Mouse (Mus musculus): ENCODE data around the gene Bcl7b. TPM values are rescaled to one million over a fixed set of nuclear protein-coding genes. Genes with fewer than 3 reads are reported as not detected.

Gene Bcl7b
- 11.7 and 11.8 TPM in 2 replicates for polyA plus RNA-seq (2012; rRNA removed)

DNA sequence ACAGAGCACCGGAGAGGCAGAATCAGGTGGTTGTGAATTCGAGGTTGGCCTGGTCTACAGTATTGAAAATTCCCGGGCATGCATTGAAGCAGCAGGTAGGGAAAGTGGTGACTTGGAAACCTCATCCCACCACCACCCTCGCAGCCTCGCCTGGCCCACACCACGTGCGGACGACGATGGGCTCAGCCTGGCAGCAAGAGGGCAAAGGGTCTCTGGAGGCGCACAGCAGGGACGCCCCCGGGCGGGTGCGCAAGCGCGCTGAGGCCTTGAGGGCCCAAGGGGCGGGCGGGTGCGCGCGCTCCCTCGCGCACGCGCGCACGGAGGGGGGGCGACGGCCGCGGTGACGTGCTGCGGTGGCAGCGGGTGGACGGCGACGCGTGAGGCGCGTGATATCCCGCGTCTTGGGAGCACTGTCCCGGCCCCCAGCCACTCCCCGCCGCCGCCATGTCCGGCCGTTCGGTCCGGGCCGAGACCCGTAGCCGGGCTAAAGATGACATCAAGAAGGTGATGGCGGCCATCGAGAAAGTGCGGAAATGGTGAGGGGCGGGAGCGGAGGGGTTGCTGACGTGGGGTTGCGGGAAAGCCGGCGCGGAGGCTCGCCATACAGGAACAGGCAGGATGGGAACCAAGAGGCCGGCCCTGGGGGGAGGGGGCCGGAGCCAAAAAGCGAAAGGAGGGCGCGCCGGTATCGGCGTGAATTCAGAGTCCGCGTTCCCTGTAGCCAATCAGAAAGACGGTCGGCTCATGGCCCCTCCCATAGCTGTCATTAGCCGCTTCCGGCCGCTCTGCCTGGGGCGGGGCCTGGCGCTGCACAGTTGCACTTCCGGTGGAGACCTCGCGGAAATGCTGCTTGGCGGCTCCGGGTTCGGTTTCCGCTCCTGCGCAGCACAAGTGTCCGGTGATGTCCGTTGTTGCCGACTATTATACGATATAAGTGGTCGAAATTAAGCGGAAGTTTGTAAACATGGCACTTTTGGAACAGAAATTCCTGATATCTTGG is at the start of gene Bcl7b:
Gene Bcl7b (plus strand): TSS at position 221 of the 1,000 bp plus-strand sequence.

DNA sequence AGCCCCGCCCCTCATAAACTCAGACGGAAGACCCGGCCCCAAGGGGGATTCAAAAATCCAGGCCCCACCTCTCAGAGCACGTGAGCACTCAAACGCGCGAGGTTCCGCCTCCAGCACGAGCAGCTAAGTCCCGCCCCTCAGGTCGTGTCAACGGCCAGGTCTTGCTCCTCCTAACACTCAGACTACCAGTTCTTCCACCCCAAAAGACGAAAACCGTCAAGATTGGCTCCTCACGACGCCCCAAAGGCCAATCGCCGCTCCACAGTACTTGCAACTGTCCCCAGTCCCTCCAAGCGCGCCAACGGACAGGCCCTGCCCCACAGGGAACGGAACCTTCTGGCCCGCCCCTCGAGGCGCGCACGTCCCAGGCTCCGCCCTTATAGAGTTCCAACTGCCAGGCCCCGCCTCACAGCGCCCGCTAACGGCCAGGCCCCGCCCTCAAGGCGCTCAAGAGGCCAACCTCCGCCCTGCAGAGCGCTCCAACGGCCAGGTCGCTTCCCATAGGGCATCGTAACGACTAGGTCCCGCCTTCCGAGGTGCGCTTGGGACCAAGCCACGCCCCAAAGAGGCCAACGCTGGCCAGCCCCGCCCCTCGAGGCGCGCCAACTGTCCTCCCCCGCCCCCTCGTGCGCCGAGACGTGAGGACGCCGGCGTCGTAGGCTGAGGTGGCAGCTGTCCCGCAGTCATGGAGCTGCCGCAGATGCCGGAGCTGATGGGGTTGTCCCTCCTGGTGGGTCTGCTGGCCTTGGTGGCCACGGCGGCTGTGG is 18.8 kb upstream of the Bcl7b start, which contains the start of gene Tbl2:
Gene Tbl2 (plus strand): TSS at position 605 of the 767 bp plus-strand sequence.

DNA sequence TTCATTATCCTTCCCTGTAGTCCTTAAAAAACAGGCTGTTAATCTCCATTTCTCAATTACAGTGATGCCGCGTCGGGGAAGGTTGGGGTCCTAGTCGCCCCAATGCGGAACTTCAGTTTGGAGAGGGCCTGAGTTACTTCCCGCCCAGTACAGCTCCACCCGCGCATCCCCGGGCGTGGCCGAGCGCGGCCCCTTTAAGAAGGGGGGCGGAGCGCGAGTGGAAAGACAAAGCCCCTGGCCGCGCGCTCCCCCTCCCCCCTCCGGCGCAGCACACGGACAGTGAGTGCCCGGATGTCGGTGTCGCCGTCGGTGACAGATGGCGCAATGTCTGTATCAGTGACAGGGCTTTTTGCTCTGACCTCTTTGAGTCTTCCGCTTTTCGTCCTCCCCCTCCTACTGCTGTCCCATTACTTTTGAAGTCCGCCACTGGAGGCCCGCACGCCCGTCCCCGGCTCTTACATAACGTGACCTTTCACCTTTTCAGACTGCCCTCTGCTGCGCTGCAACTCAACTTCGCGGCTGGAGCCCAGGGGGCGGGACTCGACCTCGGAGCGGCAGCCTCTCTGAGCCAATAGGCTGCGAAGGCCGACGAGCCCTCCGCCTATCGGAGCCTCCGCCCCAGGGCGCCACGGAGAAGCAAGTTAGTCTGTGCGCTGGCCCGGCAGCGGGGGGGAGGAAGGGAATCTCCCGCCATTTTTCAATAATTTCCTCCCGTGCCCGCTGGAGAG is 18.7 kb downstream of the Bcl7b start, which contains the start of gene Baz1b:
Gene Baz1b (plus strand): TSS at position 644 of the 728 bp plus-strand sequence.

Other genes starting within 250 kb of the Bcl7b start
- gene Mettl27, start 235.9 kb upstream of the Bcl7b start, polyA plus RNA-seq (2012; rRNA removed) = 6.2 and 6.6 TPM in 2 replicates
- 0.24 and 0.83 TPM in 2 replicates for gene Cldn4, start 221.3 kb upstream of the Bcl7b start, polyA plus RNA-seq (2012; rRNA removed)
- 0.33 and 0.77 TPM in 2 replicates for gene Cldn3, start 182.1 kb upstream of the Bcl7b start, polyA plus RNA-seq (2012; rRNA removed)
- 24.5 and 27.1 TPM in 2 replicates for gene Abhd11, start 159.1 kb upstream of the Bcl7b start, polyA plus RNA-seq (2012; rRNA removed)
- gene Stx1a, start 144.8 kb upstream of the Bcl7b start, polyA plus RNA-seq (2012; rRNA removed) = 1.9 and 2.0 TPM in 2 replicates
- gene Dnajc30, start 104.1 kb upstream of the Bcl7b start, polyA plus RNA-seq (2012; rRNA removed) = 7.7 and 9.4 TPM in 2 replicates
- gene Bud23, start 103.3 kb upstream of the Bcl7b start, polyA plus RNA-seq (2012; rRNA removed) = 35.8 and 43.9 TPM in 2 replicates
- gene Vps37d, start 90.0 kb upstream of the Bcl7b start, polyA plus RNA-seq (2012; rRNA removed) = 0.25 and 0.37 TPM in 2 replicates
- 12.3 and 17.8 TPM in 2 replicates for gene Mlxipl, start 78.4 kb upstream of the Bcl7b start, polyA plus RNA-seq (2012; rRNA removed)
- gene Tbl2, start 18.6 kb upstream of the Bcl7b start, polyA plus RNA-seq (2012; rRNA removed) = 5.1 and 5.8 TPM in 2 replicates
- 21.3 and 23.6 TPM in 2 replicates for gene Baz1b, start 19.0 kb downstream of the Bcl7b start, polyA plus RNA-seq (2012; rRNA removed)
- 0.12 and 0.25 TPM in 2 replicates for gene Fzd9, start 82.9 kb downstream of the Bcl7b start, polyA plus RNA-seq (2012; rRNA removed)
- 0.05 TPM in 1 of 2 replicates, not detected in the other for gene Fkbp6, start 181.8 kb downstream of the Bcl7b start, polyA plus RNA-seq (2012; rRNA removed)
- gene Trim50, start 185.0 kb downstream of the Bcl7b start, polyA plus RNA-seq (2012; rRNA removed) = not detected in 2 replicates
- 12.1 and 14.1 TPM in 2 replicates for gene Nsun5, start 201.7 kb downstream of the Bcl7b start, polyA plus RNA-seq (2012; rRNA removed)
- 5.7 and 8.6 TPM in 2 replicates for gene Pom121, start 226.3 kb downstream of the Bcl7b start, polyA plus RNA-seq (2012; rRNA removed)